Mouse (Mus musculus) gastrocnemius, postnatal 4 days (tissue): ENCODE measurements around the gene Smc5. TPM values are rescaled to one million over a fixed set of nuclear protein-coding genes. Genes with fewer than 3 reads are reported as not detected.
A peak's percentile ranks its signal among the peaks of the same experiment; 100 is the strongest.

Experiments
- DNase-seq, 2 experiments: peaks; one replicate each; pipeline ENCODE4 v3.0.0; 2021 to 2022; ENCODE audit warnings: low spot score in 2 of 2, mixed read lengths in 2 of 2
- long read RNA-seq, 2 experiments: library from polyadenylated mRNA; stranded (forward); transcript quantifications; one replicate each; pipeline ENCODE4 v2.0.0; 2021
- total RNA-seq, 2 experiments: library from RNA; stranded (reverse); gene quantifications; 2 replicates each; pipeline ENCODE4 v1.2.3; 2021

Smc5 gene
- 10 to 100 TPM; 34.8 to 44.4 TPM for total RNA-seq
- long read RNA-seq, experiment 1, full-length matches to known transcripts, result 7 of 15 reads
- long read RNA-seq, experiment 1, partial matches to known transcripts, result 5 of 15 reads
- long read RNA-seq, experiment 1, other reads (novel, unspliced or antisense), result 3 of 15 reads
- long read RNA-seq, experiment 2, full-length matches to known transcripts, result 5 of 22 reads
- long read RNA-seq, experiment 2, partial matches to known transcripts, result 3 of 22 reads
- long read RNA-seq, experiment 2, other reads (novel, unspliced or antisense), result 14 of 22 reads

DNA sequence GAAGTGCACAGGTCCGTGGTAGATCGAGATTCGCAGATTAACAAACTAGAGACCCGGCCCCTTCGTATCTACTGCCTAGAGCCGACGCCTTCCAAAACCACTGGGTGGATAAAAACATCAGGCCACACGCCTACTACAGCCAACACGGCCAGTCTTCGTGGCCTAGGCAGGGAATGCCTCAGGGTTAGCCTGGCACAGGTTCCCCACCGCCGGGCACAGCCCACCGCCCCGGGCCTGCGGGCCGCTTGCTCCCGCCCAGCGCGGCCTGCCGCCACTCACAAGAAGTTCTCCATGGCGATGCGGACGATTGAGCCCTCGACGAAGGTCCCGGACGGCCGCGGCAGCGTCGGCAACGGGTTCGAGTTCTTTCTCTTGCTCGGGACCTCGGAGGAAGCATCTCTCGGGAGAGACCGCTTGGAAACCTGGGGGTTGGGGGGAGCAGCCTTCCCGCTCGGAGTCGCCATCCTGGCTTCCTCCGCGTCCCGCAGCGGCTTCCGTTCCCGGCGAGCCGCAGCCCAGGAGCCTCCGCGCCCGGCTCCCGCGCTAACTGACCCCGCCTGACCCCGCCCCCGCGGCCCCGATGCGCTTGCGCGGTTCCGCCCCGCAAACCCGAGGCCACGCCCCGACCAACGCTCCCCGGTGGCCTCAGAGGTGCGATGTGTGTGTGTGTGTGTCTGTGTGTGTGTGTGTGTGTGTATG is at the start of gene Smc5:
Gene Smc5, minus strand, starts transcription at position 543 of the 699 bp plus-strand sequence.
- DNase-seq, result peak; percentile 92 to 93

- no peak for DNase-seq
Measured at GRCm38 (mm10) chr19:23323107-23323506, 49.4 kb upstream of the Smc5 start.

DNA sequence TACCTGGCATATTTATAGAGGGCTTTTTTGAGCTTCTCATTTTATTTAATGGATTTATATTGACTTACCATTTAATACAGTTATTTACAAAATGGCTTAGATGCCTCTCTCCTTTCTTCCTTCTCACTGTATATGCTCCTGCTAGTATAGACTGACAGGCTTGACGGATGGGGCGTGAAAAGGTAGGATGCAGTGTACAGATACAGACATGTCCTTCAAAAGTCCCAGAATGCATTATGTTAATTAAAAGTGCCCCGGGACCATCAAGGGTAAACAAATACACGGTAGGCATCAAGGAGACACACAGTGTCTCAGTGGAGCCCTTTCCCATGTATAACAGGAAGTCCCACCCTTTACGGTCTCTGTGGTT is 44.3 kb upstream of the Smc5 start:
- DNase-seq, result no peak

GRCm38 (mm10) chr19:23317295-23317988 is 43.7 kb upstream of the Smc5 start:
- DNase-seq, result no peak

DNA sequence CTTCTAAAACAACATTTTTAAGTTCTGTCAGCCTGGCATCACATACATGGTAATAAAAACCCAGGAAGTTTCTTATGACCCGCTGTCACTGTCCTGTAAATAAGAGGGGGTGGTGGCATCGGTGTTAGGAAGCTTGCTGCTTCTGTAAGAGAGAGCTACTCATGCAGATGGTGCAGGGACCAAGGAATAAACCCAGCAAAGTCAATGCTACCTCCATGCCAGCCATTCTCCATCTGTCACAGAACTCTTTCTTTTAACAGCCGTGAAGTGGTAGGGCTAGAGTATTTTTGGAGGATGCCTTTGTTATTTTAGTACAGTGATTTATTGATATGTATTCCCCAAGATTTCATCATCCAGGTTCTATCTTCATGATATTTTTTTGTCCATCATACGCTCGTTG is 43.2 kb upstream of the Smc5 start:
- DNase-seq, result no peak

DNA sequence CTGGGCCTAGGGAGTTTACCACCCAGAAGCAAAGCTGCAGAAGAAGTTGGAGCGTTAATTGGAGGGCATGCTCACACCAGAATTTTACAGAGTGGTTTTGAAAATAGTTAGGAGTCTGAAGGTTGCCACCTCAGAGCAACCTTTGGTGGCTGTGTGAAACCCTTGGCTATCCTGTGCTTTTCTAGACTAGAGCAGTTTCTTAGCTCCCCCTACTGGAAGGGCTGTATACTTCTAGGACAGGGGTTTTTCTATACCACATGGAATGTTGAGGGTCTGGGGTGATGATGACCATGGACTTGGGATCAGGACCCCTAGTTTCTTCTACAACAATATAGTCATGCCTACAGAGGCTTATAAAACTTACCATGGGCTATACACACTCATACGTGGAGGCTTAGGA is 36.3 kb upstream of the Smc5 start:
- DNase-seq, result no peak

DNA sequence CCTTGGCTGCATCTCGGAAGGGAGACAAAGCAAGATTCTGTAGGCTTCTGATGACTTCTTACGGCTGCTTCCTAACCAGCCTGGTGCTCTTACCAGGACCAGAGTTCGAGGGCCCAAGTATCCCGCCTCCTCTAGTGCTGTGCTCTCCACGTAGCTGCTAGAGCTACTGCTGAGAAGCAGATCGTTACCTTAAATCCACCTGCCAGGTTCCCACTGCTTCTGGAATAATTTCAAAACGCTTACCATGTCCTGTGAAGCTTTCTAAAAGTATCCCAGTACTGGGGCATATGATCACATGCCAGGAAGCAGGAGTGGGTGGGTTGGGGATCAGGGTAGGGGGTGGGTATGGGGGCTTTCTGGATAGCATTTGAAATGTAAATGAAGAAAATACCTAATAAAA is 33.0 kb upstream of the Smc5 start:
- DNase-seq, result no peak

- DNase-seq, result no peak
Measured at GRCm38 (mm10) chr19:23299987-23300386, 26.3 kb upstream of the Smc5 start.

DNA sequence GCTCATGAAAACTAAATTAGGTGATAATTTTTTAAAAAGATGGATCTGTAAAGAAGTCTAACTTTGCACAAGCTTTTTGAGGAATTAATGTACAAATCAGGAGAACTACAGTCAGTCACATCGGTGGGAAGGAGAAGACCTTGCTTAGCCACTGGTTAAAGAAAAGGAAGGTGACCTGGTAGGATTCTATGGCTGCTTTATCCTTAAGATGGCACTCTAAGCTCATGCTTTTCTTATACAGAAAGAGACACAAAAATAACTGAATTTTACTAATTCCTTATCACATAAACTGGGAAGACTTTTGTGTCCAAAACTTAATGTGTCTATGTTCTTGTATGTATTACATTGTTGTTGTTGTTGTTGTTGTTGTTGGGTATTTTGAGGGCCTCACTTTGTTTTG is 25.2 kb upstream of the Smc5 start:
- DNase-seq, result no peak

GRCm38 (mm10) chr19:23297191-23297590 is 23.5 kb upstream of the Smc5 start:
- no peak for DNase-seq

DNA sequence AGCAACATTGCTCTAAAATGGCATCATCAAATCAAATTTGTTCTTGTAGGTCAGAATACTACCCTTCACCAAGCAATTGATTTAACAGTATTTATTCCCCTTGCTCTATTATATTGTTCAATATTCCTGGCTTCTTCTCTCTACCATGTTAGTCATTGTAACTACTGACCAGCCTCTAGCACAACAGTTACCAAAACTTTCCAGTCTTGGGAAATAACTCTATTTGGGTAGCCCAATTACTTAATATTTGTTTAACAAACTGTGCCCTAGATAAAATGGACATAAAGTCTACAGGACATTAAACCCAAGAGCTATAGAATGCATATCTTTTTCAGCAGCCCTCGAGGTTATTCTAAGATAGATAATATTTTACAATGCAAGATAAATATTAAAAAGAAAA is 15.6 kb upstream of the Smc5 start:
- no peak for DNase-seq

- no peak for DNase-seq
Measured at GRCm38 (mm10) chr19:23281911-23282660, 8.4 kb upstream of the Smc5 start.

GRCm38 (mm10) chr19:23274054-23274724 is 492 bp upstream of the Smc5 start:
- no peak for DNase-seq

GRCm38 (mm10) chr19:23256771-23257170 is 16.9 kb downstream of the Smc5 start:
- no peak for DNase-seq

GRCm38 (mm10) chr19:23246473-23246872 is 27.2 kb downstream of the Smc5 start:
- DNase-seq, result no peak

DNA sequence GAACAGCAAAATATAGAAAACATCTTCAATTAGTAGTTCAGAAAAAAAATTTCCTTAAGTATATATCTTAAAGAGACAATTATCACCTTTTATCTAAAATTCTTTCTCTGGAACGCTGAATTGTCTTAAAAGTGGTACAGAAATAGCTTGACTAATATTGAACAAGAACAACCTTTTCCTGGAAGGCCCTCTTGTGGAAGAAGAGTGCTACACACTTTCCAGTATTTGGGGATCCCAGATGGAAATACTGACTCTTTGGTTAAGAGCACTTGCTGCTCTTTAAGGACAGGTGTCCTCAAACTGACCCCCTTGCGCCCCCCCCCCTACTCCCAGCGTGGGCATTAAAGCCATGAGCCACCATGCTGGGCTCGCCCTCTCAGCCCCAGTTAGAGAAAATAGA is 48.6 kb downstream of the Smc5 start:
- DNase-seq, result no peak

GRCm38 (mm10) chr19:23214326-23214725 is 59.4 kb downstream of the Smc5 start:
- DNase-seq, result no peak

DNA sequence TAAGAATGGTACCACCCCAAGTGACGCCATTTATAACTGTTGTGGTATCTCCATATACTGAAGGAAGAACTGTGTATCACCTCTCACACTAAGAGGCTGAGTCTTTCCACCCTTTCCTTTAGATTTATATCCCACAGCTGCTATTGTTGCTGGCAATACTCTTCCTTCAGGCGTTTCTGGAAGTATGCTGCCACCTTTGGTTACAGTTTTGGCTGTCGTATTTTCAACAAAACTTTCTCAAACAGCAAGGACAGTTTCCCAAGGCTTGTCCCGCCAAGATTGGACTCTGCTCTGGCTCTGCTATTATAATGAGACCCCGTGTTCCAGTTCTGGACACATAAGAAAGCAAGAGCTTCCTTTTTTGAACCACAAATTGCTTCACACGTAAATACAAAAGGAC is 62.4 kb downstream of the Smc5 start:
- no peak for DNase-seq

DNA sequence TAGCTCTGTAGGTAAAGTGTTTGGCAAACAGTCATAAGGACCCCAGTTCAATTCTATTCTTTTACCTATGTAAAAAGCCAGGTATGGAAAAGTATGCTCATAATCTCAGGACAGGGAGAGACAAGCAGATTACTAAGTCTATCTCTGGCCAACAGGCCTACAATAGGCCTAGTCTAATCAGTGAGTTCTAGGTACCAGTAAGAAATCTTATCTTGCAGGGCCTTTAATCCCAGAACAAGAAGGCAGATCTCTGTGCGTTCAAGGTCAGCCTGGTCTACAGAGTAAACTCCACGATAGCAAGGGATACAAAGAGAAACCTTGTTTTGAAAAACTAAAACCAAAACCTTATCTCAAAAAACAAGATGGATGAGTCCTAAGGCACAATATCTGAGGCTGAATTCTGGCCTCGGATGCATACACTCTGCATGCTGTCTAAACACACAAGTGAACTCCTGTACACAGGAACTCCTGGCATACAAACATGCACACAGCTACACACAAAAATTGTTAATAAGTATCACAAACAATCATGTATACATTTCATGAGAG is 70.1 kb downstream of the Smc5 start:
- no peak for DNase-seq

GRCm38 (mm10) chr19:23202106-23202505 is 71.6 kb downstream of the Smc5 start:
- no peak for DNase-seq

DNA sequence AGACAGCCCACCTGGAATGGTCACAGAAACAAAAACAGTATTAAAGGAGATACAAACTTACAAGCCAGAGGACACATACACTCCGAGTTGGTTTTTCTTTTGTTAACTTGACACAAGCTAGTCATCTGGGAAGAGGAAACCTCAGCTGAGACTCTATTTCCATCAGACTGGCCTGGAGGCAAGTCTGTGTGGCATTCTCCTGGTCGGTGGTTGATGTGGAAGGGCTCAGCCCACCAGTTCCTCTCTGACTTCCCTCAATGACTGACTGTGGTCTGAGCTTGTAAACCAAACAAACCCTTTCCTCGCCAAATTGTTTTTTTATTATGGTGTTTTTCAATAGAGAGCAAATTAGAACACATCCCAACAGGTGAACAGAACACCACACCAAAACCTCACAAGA is 80.6 kb downstream of the Smc5 start:
- no peak for DNase-seq
